Mouse (Mus musculus) embryonic fibroblast, embryonic 13.5 days (primary cell): ENCODE data around the gene Hspbp1. TPM values are rescaled to one million over a fixed set of nuclear protein-coding genes. Genes with fewer than 3 reads are reported as not detected.
A peak's percentile ranks its signal among the peaks of the same experiment; 100 is the strongest.

Source experiments
- H3K27ac ChIP-seq: 2 replicates; pipeline ENCODE4 v1.5.1; 2012; ENCODE audit warnings: low read length, control low read depth, inconsistent platforms; ENCODE audit not compliant: insufficient read depth
- H3K4me1 ChIP-seq: 2 replicates; pipeline ENCODE4 v1.6.1; 2011; ENCODE audit warnings: low read length; ENCODE audit not compliant: control insufficient read depth, insufficient read depth
- H3K4me3 ChIP-seq: 2 replicates; pipeline ENCODE4 v1.5.1; 2011; ENCODE audit warnings: mild to moderate bottlenecking, control low read depth, low read length; ENCODE audit not compliant: insufficient read depth
- CTCF ChIP-seq: IDR thresholded peaks from 2 replicates; pipeline ENCODE4 v1.5.1; 2011; ENCODE audit warnings: mild to moderate bottlenecking, control low read depth, low read length, moderate library complexity, borderline replicate concordance; ENCODE audit not compliant: insufficient read depth
- POLR2A ChIP-seq: IDR thresholded peaks from 2 replicates; pipeline ENCODE4 v1.6.1; 2011; ENCODE audit warnings: low read depth, mild to moderate bottlenecking, control low read depth, low read length, moderate library complexity
- polyA plus RNA-seq: library from polyadenylated mRNA; stranded (reverse); fragments of >200 nt; gene quantifications from 2 replicates; pipeline ENCODE4 v1.2.4, GENCODE M21; 2011; ENCODE audit warnings: low read depth; ENCODE audit not compliant: missing spikeins, insufficient read length

The Hspbp1 gene
- polyA plus RNA-seq, 1 experiment: 31.3 TPM

GRCm38 (mm10) chr7:4703195-4703594, 18.3 kb upstream of the Hspbp1 start:
- no peak for TF ChIP-seq CTCF
- no peak for TF ChIP-seq POLR2A
- H3K4me1 ChIP-seq: no peaks in the 10 kb centered on the region
- no peak overlapping the region for H3K4me3 ChIP-seq
- no peak overlapping the region for H3K27ac ChIP-seq

DNA sequence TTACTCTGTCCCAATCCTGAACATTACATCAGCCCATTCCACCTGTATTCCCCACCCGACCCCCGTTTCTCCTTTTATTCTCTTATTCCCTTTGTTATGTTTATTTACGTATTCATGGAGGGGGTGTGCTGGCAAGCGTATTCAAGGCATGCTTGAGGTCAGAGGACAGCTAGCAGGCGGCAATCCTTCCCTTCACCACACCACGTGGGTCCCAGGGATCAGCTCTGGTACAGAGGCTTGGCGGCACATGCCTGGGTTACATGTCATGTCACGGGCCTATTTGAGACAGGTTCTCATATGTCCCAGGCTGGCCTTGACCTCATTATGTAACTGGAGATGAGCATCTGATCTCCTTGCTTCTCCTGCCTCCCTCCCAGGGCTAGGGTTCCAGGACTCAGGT, 17.5 kb upstream of the Hspbp1 start:
- Histone ChIP-seq H3K27ac (no peak overlapping the region), H3K4me3 (no peak overlapping the region), H3K4me1 (no peaks in the 10 kb centered on the region)
- TF ChIP-seq CTCF: no peak
- TF ChIP-seq POLR2A: no peak

DNA sequence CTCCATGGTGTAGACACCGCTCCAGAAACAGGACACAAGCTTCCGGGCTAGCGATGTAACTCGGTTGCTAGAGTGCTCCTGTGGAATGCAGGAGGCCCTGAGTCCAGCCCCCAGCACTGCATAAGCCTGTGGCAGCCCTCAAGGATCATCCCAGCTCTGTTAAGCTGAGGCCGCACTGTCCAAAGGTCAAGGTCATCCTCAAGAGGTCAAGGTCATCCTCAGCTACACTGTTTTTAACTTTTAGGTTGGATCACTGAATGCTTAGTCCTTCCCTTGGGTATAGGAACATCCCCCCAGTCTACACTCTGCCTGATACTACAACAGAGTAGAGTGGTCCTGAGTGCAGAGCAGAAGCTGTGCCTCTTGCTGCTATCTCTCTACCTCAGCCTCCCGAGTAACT, 8.1 kb upstream of the Hspbp1 start:
- no peak overlapping the region for H3K4me3 ChIP-seq
- no peak for TF ChIP-seq POLR2A
- no peak for TF ChIP-seq CTCF

GRCm38 (mm10) chr7:4690951-4691653, 6.2 kb upstream of the Hspbp1 start:
- Histone ChIP-seq H3K27ac (no peak overlapping the region), H3K4me1 (no peaks in the 10 kb centered on the region), H3K4me3 (peak overlapping the region; percentile 60)
- TF ChIP-seq CTCF: no peak
- TF ChIP-seq POLR2A: no peak

More for the DNA sequence above, 8.1 kb upstream of the Hspbp1 start:
- no peaks in the 10 kb centered on the region for H3K4me1 ChIP-seq
- H3K27ac ChIP-seq: no peak overlapping the region

GRCm38 (mm10) chr7:4690387-4690786, 5.5 kb upstream of the Hspbp1 start, which contains the start of gene Brsk1:
TSS of gene Brsk1 (plus strand) at chr7:4690604.
- TF ChIP-seq POLR2A (no peak), CTCF (no peak)
- peak within 1 kb of the TSS; percentile 60 for H3K4me3 ChIP-seq
- H3K4me1 ChIP-seq: no peaks in the 10 kb centered on the region
- H3K27ac ChIP-seq: no peak within 1 kb of the TSS

- Histone ChIP-seq H3K4me1 (peaks cover 2% of the 10 kb centered on the region), H3K27ac (no peak overlapping the region), H3K4me3 (peak overlapping the region; percentile 94)
- no peak for TF ChIP-seq POLR2A
- TF ChIP-seq CTCF: no peak
Observed at GRCm38 (mm10) chr7:4684203-4684602, 665 bp downstream of the Hspbp1 start.

- no peak for TF ChIP-seq POLR2A
- Histone ChIP-seq H3K4me1 (peaks cover 2% of the 10 kb centered on the region), H3K4me3 (no peak overlapping the region), H3K27ac (no peak overlapping the region)
Observed at GRCm38 (mm10) chr7:4683307-4683706, 1.6 kb downstream of the Hspbp1 start.

DNA sequence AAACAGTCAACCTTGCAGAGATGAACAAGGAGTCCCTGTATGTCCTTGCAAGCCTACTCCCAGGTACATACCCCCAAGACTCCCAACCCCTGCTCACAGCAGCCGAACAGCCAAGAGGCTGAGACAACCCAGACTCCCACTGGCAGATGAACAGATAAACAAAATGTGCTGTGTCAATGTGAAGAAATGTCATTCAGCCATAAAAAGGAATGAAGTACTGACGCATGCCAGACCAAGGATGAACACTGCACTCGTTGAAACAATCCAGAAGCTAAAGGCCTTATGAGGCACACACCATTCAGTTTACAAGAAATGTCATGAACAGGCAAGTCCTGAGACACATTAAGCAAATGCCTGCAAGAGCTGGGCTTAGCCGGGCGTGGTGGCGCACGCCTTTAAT, 9.7 kb downstream of the Hspbp1 start:
- Histone ChIP-seq H3K27ac (no peak overlapping the region), H3K4me1 (no peaks in the 10 kb centered on the region), H3K4me3 (no peak overlapping the region)
- no peak for TF ChIP-seq POLR2A
- TF ChIP-seq CTCF: no peak

DNA sequence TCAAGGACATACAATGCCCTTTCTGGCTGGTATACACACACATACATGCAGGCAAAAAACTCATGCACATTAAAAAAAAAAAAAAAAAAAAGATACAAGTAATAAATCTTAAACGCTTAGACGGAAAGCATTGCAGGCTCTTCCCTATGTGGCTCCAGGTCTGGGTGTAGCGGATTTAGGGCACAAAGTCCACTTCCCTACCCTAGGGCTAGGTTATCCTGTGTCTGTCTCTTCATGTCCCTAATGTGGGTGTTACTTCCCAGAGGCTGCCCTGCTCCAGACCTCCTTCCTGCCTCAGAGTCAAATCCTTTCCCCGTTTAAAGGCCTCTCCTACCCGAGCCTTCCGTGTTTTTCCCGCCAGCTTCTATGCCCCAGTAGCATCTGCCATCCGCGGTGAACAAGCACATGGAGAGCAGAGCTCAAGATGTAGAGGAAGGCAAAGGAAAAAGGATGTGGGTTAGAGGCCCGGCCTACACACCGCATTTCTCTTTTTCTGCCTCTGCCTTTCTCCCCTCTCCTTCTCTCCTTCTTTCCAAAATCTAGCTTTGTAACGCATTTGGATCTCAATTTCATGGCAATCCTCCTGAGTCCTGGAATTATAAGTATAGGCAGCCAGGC, 10.6 kb downstream of the Hspbp1 start:
- Histone ChIP-seq H3K4me3 (no peak overlapping the region), H3K27ac (no peak overlapping the region), H3K4me1 (no peaks in the 10 kb centered on the region)
- TF ChIP-seq CTCF: no peak
- TF ChIP-seq POLR2A: no peak

GRCm38 (mm10) chr7:4671956-4672355, 12.9 kb downstream of the Hspbp1 start:
- TF ChIP-seq POLR2A (no peak), CTCF (no peak)
- Histone ChIP-seq H3K4me1 (no peaks in the 10 kb centered on the region), H3K27ac (no peak overlapping the region), H3K4me3 (no peak overlapping the region)
